24 mouse cellular contexts compared by ENCODE assay signal in genomic region chr7:144867602-144868001, GRCm38 (mm10). TPM values are rescaled to one million over a fixed set of nuclear protein-coding genes. Genes with fewer than 3 reads are reported as not detected.
"Had no signal": no experiment of that assay in that cellular context is flagged by ENCODE, and none has a peak within 500 bp of the region (broad histone marks: within the 10 kb centered on the region; RNA-seq: fewer than 3 reads in every experiment).

No protein-coding gene starts in this region.

- ATAC-seq: liver, postnatal 0 days; lung, postnatal 0 days; midbrain, embryonic 13.5 days; midbrain, embryonic 15.5 days had no signal

- H3K4me1 ChIP-seq: liver, embryonic 15.5 days; midbrain, embryonic 13.5 days; midbrain, embryonic 15.5 days; neural tube, embryonic 12.5 days; stomach, embryonic 15.5 days had no signal

- H3K4me2 ChIP-seq: liver, embryonic 15.5 days; midbrain, embryonic 11.5 days; midbrain, embryonic 13.5 days; midbrain, embryonic 15.5 days; neural tube, embryonic 12.5 days; stomach, embryonic 15.5 days had no signal

- H3K9me3 ChIP-seq: liver, embryonic 15.5 days; megakaryocyte, embryonic 14.5 days; midbrain, embryonic 13.5 days; midbrain, embryonic 15.5 days; neural tube, embryonic 12.5 days; stomach, embryonic 15.5 days had no signal

- DNase-seq: liver, postnatal 0 days; lung, adult 2 months; right cerebral cortex, postnatal 14 days; thymus, adult 2 months; thymus, postnatal 25 days; thymus, postnatal 4 days had no signal

- H3K4me3 ChIP-seq: liver, embryonic 15.5 days; megakaryocyte, embryonic 14.5 days; midbrain, embryonic 13.5 days; midbrain, embryonic 15.5 days; neural tube, embryonic 12.5 days; stomach, embryonic 15.5 days had no signal

- H3K9ac ChIP-seq: liver, embryonic 15.5 days; liver, postnatal 0 days; midbrain, embryonic 13.5 days; midbrain, embryonic 15.5 days; neural tube, embryonic 12.5 days; stomach, embryonic 15.5 days had no signal

- H3K36me3 ChIP-seq: liver, embryonic 15.5 days; midbrain, embryonic 13.5 days; midbrain, embryonic 15.5 days; neural tube, embryonic 12.5 days; stomach, embryonic 15.5 days had no signal

- H3K27ac ChIP-seq: liver, embryonic 15.5 days; macrophage; midbrain, embryonic 13.5 days; midbrain, embryonic 15.5 days; neural tube, embryonic 12.5 days; stomach, embryonic 15.5 days; stomach, postnatal 0 days had no signal

RNA-seq across cellular contexts. Expression of gene Fgf4, which starts 20.4 kb away (rescaled TPM):
- total RNA-seq: megakaryocyte progenitor cell, adult 5-6 weeks; midbrain, postnatal 0 days; monocyte, adult 5-6 weeks had no signal
- polyA plus RNA-seq: liver, embryonic 15.5 days; liver, postnatal 0 days; lung, adult 2 months; lung, postnatal 0 days; macrophage; midbrain, embryonic 11.5 days; midbrain, embryonic 13.5 days; midbrain, embryonic 15.5 days; midbrain, postnatal 0 days; neural tube, embryonic 14.5 days; spleen, adult 2 months; stomach, embryonic 15.5 days; stomach, postnatal 0 days; testis, adult 2 months; urinary bladder, adult 2 months had no signal

RNA-seq across cellular contexts. Expression of gene Fgf15, which starts 28.7 kb away (rescaled TPM):
- total RNA-seq: megakaryocyte progenitor cell, adult 5-6 weeks; monocyte, adult 5-6 weeks; neutrophil, adult 5-6 weeks had no signal
- polyA plus RNA-seq: liver, embryonic 15.5 days; liver, postnatal 0 days; lung, adult 2 months; lung, postnatal 0 days; macrophage; spleen, adult 2 months; stomach, postnatal 0 days; testis, adult 2 months; urinary bladder, adult 2 months had no signal

RNA-seq across cellular contexts. Expression of gene Fgf3, which starts 29.7 kb away (rescaled TPM):
- total RNA-seq: monocyte, adult 5-6 weeks had no signal
- polyA plus RNA-seq: liver, postnatal 0 days; lung, adult 2 months; lung, postnatal 0 days; macrophage; stomach, embryonic 15.5 days; testis, adult 2 months; urinary bladder, adult 2 months had no signal
